Mouse (Mus musculus) megakaryocyte, embryonic 14.5 days (primary cell): ENCODE results near the gene Tmc3.

Source experiments
- FLI1 ChIP-seq: IDR thresholded peaks from 2 replicates; pipeline ENCODE4 v1.6.1; 2012; ENCODE audit warnings: low read length, inconsistent platforms, mixed read lengths
- GATA1 ChIP-seq: IDR thresholded peaks from 3 replicates; pipeline ENCODE4 v1.6.1; 2012; ENCODE audit warnings: mixed read lengths, low read length, inconsistent platforms, borderline replicate concordance

- no peak for TF ChIP-seq GATA1
- TF ChIP-seq FLI1 = no peak
These were observed 28.2 kb upstream of the Tmc3 start for GRCm38 (mm10) chr7:83556488-83556887.
